Mouse (Mus musculus): ENCODE results near the gene Nup160. TPM values are rescaled to one million over a fixed set of nuclear protein-coding genes. Genes with fewer than 3 reads are reported as not detected.

Nup160 gene
- polyA plus RNA-seq, 1 experiment from 2014 or later = 50.3 TPM

DNA sequence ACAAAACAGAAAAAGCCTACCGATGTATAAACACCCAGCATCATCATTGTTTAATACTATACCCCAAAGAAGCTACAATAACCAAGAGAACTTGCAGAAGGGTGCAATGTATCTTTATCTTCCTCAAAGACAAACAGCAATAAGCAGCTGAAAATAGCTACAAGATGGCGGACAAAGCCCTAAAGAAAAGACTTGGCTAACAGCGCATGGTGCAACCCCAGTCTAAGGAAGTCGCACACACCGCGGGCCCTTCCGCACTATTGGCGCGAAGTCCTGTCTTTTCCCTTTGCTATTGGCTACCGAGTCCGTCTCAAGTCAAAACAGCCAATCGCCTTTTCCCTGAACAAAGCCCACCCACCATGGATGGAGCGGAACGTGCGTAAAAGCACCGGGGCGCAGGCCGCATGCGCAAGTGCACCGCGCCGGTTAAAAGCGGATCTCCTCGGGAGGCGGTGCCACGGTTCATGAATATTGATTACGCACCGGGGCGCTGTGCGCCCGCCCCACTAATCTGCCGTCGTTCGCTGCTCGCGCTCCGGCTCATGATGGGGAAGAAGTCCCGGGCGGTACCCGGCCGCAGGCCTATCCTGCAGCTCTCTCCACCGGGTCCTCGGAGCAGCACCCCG is 68.2 kb downstream of the Nup160 start, which contains the start of gene Fnbp4:
TSS of gene Fnbp4 (plus strand) at position 318 of the 626 bp plus-strand sequence.
- Histone ChIP-seq H3K9ac (replicated peaks; ENCODE audit: low read depth, low read length) (peak within 1 kb of the TSS; percentile 92), H3K4me3 (ENCODE audit: low read depth, low read length) (peak within 1 kb of the TSS; percentile 88), H3K4me2 (replicated peaks; ENCODE audit: low read depth, low read length) (peak within 1 kb of the TSS; percentile 76), H3K27me3 (ENCODE audit: control insufficient read depth, insufficient read depth, low read length) (no peaks in the 10 kb centered on the region), H3K9me3 (ENCODE audit: control insufficient read depth, low read depth, low read length) (no peaks in the 10 kb centered on the region), H3K36me3 (ENCODE audit: control insufficient read depth, insufficient read depth, low read length) (peaks cover 6% of the 10 kb centered on the region), H3K27ac (ENCODE audit: low read length) (peak within 1 kb of the TSS; percentile 97), H3K4me1 (ENCODE audit: control insufficient read depth, insufficient read depth, low read length) (0 out of 2 replicates have a peak, but pooled peaks cover 10% of the 10 kb centered on the region)
- ATAC-seq (ENCODE audit: insufficient number of reproducible peaks, insufficient read depth, low FRiP score, low read depth) = peak; percentile 100
- WGBS = 2% methylated on average over 44 of the region's 44 CpGs

DNA sequence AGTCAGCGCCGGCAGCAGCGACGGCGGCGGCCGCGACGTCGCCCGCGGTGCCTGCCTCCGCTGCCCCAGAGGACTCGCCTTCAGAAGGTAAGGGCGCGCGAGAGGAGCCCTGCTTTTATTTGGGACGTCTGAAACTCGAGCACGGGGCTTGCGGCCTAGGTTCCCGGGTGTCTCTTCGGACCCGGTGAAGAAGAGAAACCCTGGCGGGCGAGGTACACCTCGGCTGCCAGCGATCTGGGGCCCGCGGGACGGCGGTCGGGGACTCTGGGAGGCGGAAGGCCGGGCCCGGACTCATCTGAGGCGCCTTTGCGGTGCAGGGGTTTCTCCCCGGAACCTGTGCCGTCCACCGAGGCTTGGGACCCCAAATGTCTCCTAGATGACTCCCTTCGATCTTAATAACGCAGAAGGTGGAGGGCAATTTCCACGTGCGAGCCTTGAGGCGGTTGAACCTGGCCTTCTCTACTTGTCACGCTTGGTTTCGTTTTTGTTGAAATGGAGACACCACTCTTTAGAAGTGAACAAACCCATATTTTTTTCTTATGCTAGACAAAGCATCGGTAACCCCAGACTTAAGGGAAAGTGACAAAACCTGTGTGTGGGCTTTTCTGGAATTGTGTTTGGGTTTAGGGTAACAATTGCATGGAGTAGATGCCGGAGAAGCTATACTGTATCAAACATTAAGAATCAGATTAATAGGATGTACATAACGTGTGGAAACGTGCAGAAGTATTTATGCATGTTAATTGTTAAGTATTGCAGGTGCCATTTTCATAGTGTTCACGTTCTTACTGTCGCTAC is 68.9 kb downstream of the Nup160 start:
- H3K4me2 ChIP-seq (replicated peaks; ENCODE audit: low read depth, low read length) = peak overlapping the region; percentile 76
- peaks cover 6% of the 10 kb centered on the region for H3K36me3 ChIP-seq (ENCODE audit: control insufficient read depth, insufficient read depth, low read length)
- H3K27ac ChIP-seq (ENCODE audit: low read length) = peak overlapping the region; percentile 97
- peak overlapping the region; percentile 88 for H3K4me3 ChIP-seq (ENCODE audit: low read depth, low read length)
- H3K27me3 ChIP-seq (ENCODE audit: control insufficient read depth, insufficient read depth, low read length) = no peaks in the 10 kb centered on the region
- no peaks in the 10 kb centered on the region for H3K9me3 ChIP-seq (ENCODE audit: control insufficient read depth, low read depth, low read length)
- WGBS = under 1% methylated on average over 54 of the region's 54 CpGs
- H3K4me1 ChIP-seq (ENCODE audit: control insufficient read depth, insufficient read depth, low read length) = 0 out of 2 replicates have a peak, but pooled peaks cover 10% of the 10 kb centered on the region
- peak; percentile 40; the same call in 1 of the 2 replicates for ATAC-seq (ENCODE audit: insufficient number of reproducible peaks, insufficient read depth, low FRiP score, low read depth)
- peak overlapping the region; percentile 92 for H3K9ac ChIP-seq (replicated peaks; ENCODE audit: low read depth, low read length)

DNA sequence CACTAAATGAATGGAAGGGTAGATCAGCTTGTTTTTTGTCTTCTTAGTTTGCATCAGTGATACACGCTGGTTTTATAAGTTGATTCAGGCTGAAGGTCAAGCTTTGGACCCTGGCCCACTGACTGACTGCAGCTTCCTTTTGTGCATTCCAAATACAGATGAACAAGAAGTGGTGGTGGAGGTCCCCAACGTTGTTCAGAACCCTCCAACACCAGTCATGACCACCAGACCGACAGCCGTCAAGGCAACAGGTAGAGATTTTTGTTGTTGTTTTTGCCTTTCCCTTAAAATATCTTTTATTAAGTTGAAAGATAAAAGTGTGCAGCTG is 69.5 kb downstream of the Nup160 start:
- Histone ChIP-seq H3K27me3 (ENCODE audit: control insufficient read depth, insufficient read depth, low read length) (no peaks in the 10 kb centered on the region), H3K4me2 (replicated peaks; ENCODE audit: low read depth, low read length) (peak overlapping the region; percentile 76), H3K4me1 (ENCODE audit: control insufficient read depth, insufficient read depth, low read length) (0 out of 2 replicates have a peak, but pooled peaks cover 10% of the 10 kb centered on the region), H3K9ac (replicated peaks; ENCODE audit: low read depth, low read length) (peak overlapping the region; percentile 92), H3K27ac (ENCODE audit: low read length) (peak overlapping the region; percentile 97; the same call in 1 of the 2 replicates), H3K4me3 (ENCODE audit: low read depth, low read length) (peak overlapping the region; percentile 88), H3K36me3 (ENCODE audit: control insufficient read depth, insufficient read depth, low read length) (peaks cover 11% of the 10 kb centered on the region), H3K9me3 (ENCODE audit: control insufficient read depth, low read depth, low read length) (no peaks in the 10 kb centered on the region)
- WGBS = 6% methylated on average over 4 of the region's 4 CpGs
- ATAC-seq (ENCODE audit: insufficient number of reproducible peaks, insufficient read depth, low FRiP score, low read depth) = no peak

DNA sequence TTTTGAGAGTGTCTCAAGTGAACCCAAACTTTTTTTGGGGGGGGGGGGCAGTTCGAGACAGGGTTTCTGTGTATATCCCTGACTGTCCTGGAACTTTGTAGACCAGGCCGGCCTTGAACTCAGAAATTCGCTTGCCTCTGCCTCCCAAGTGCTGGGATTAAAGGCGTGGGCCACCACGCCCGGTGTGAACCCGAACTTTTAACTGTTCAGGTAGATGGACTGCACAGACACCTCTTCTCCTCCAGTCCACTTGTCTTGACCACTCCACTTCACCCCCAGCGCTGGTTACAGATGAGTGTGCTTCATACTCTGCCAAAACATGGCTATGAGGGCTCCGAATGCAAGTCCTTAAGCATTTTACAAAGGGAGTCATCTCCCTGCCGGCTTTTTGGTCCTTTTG is 70.1 kb downstream of the Nup160 start:
- 0 out of 2 replicates have a peak, but pooled peaks cover 10% of the 10 kb centered on the region for H3K4me1 ChIP-seq (ENCODE audit: control insufficient read depth, insufficient read depth, low read length)
- no peak overlapping the region for H3K9ac ChIP-seq (replicated peaks; ENCODE audit: low read depth, low read length)
- peak overlapping the region; percentile 88; the same call in 1 of the 2 replicates for H3K4me3 ChIP-seq (ENCODE audit: low read depth, low read length)
- ATAC-seq (ENCODE audit: insufficient number of reproducible peaks, insufficient read depth, low FRiP score, low read depth) = no peak
- H3K4me2 ChIP-seq (replicated peaks; ENCODE audit: low read depth, low read length) = peak overlapping the region; percentile 76
- peaks cover 12% of the 10 kb centered on the region for H3K36me3 ChIP-seq (ENCODE audit: control insufficient read depth, insufficient read depth, low read length)
- WGBS = 92% methylated on average over 10 of the region's 10 CpGs
- no peaks in the 10 kb centered on the region for H3K27me3 ChIP-seq (ENCODE audit: control insufficient read depth, insufficient read depth, low read length)
- no peaks in the 10 kb centered on the region for H3K9me3 ChIP-seq (ENCODE audit: control insufficient read depth, low read depth, low read length)
- no peak overlapping the region for H3K27ac ChIP-seq (ENCODE audit: low read length)

DNA sequence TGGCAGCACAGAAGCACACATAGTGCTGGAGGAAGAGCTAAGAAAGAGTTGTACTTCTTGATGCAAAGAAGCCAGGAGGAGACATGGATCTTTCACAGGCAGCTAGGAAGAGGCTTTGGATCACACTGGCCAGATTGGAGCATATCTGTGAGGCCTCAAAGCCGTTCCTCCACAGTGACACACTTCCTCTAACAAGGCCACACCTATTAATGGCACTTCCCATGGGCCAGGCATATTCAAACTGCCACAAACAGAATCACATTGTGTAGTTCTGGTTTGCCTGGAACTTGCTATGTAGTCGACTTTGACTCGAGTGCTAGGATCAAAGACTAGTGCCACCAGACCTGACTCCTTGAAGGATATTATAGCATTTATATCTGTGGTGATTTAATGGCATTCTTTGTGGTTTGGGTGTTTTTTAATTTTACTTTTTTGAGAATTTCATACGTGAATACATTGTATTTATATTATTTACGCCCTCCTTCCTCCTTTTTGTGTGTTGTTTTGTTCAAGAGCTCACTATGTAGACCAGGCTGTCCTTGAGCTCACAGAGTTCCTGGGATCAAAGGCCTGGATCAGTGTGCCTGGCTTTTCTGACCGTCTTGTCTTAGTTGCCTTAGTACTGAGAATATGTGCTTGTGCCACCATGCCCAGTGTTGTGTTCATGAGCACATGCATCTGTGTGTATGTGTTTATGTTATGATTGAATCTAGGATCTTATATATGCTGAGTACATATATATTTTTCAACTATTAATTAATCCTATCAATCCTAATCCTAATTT is 72.9 kb downstream of the Nup160 start:
- no peaks in the 10 kb centered on the region for H3K27me3 ChIP-seq (ENCODE audit: control insufficient read depth, insufficient read depth, low read length)
- no peak for ATAC-seq (ENCODE audit: insufficient number of reproducible peaks, insufficient read depth, low FRiP score, low read depth)
- H3K4me3 ChIP-seq (ENCODE audit: low read depth, low read length) = no peak overlapping the region
- no peak overlapping the region for H3K4me2 ChIP-seq (replicated peaks; ENCODE audit: low read depth, low read length)
- H3K9ac ChIP-seq (replicated peaks; ENCODE audit: low read depth, low read length) = no peak overlapping the region
- H3K9me3 ChIP-seq (ENCODE audit: control insufficient read depth, low read depth, low read length) = no peaks in the 10 kb centered on the region
- 0 out of 2 replicates have a peak, but pooled peaks cover 10% of the 10 kb centered on the region for H3K4me1 ChIP-seq (ENCODE audit: control insufficient read depth, insufficient read depth, low read length)
- no peak overlapping the region for H3K27ac ChIP-seq (ENCODE audit: low read length)
- peaks cover 35% of the 10 kb centered on the region for H3K36me3 ChIP-seq (ENCODE audit: control insufficient read depth, insufficient read depth, low read length)
- 78% methylated on average over 6 of the region's 6 CpGs for WGBS

DNA sequence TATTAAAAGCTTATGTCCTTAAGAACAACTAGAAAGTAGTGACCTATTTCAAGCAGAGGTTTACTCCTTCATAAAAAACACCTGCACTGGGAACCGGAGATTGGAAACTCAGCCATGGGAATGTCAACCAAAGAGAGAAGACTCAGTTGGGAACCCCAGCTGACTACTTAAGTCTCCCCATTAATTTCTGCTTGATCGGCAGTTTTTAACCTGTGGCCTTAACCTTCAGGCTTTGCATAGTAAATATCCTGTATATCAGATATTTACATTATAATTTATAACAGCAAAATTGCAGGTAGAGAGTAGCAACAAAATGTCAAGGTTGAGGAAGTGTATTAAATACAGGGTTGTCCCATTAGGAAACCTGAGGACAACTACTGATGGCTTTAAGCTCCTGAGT is 76.5 kb downstream of the Nup160 start:
- Histone ChIP-seq H3K27ac (ENCODE audit: low read length) (no peak overlapping the region), H3K9ac (replicated peaks; ENCODE audit: low read depth, low read length) (no peak overlapping the region), H3K9me3 (ENCODE audit: control insufficient read depth, low read depth, low read length) (no peaks in the 10 kb centered on the region), H3K4me3 (ENCODE audit: low read depth, low read length) (no peak overlapping the region), H3K27me3 (ENCODE audit: control insufficient read depth, insufficient read depth, low read length) (no peaks in the 10 kb centered on the region), H3K36me3 (ENCODE audit: control insufficient read depth, insufficient read depth, low read length) (peaks cover 61% of the 10 kb centered on the region), H3K4me1 (ENCODE audit: control insufficient read depth, insufficient read depth, low read length) (0 out of 2 replicates have a peak, but pooled peaks cover 3% of the 10 kb centered on the region), H3K4me2 (replicated peaks; ENCODE audit: low read depth, low read length) (no peak overlapping the region)
- no peak for ATAC-seq (ENCODE audit: insufficient number of reproducible peaks, insufficient read depth, low FRiP score, low read depth)
- WGBS = 93% methylated on average over 2 of the region's 2 CpGs

DNA sequence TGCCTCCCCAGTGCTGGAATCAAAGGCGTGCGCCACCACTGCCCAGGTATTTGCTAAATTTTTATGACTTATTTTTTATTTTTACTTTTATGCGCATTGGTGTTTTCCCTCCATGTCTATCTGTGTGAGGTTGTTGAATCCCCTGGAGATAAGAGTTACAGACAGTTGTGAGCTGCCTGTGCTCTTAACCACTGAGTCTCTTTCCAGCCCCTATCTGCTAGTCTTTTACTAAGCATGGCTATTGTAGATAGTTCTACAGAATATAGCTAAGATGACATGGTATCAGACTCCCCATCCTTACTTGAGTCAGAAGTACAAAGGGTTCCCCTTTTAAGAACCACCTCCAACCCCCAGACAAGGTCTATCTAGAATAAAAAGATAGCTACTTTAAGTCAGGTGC is 77.2 kb downstream of the Nup160 start:
- no peak overlapping the region for H3K27ac ChIP-seq (ENCODE audit: low read length)
- ATAC-seq (ENCODE audit: insufficient number of reproducible peaks, insufficient read depth, low FRiP score, low read depth) = no peak
- no peaks in the 10 kb centered on the region for H3K9me3 ChIP-seq (ENCODE audit: control insufficient read depth, low read depth, low read length)
- no peaks in the 10 kb centered on the region for H3K27me3 ChIP-seq (ENCODE audit: control insufficient read depth, insufficient read depth, low read length)
- no peaks in the 10 kb centered on the region for H3K4me1 ChIP-seq (ENCODE audit: control insufficient read depth, insufficient read depth, low read length)
- WGBS = 95% methylated on average over 3 of the region's 3 CpGs
- no peak overlapping the region for H3K4me3 ChIP-seq (ENCODE audit: low read depth, low read length)
- H3K9ac ChIP-seq (replicated peaks; ENCODE audit: low read depth, low read length) = no peak overlapping the region
- H3K4me2 ChIP-seq (replicated peaks; ENCODE audit: low read depth, low read length) = no peak overlapping the region
- peaks cover 67% of the 10 kb centered on the region for H3K36me3 ChIP-seq (ENCODE audit: control insufficient read depth, insufficient read depth, low read length)

DNA sequence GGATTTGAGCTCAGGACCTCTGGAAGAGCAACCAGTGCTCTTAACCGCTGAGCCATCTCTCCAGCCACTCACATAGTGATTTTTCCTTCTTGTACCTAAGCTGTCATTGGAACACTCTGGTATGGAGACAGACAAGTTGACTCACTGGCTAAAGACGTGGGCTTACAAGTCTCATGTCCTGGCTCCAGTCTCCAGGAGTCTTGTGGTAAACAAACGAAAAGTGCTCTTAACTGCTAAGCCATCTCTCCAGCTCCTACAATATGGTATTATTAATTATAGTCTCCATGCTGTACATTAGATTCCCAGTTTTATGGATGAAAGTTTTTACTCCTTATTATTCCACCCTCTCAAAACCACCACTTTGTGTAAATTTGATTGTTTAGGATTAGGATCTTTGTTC is 88.1 kb downstream of the Nup160 start:
- H3K9me3 ChIP-seq (ENCODE audit: control insufficient read depth, low read depth, low read length) = no peaks in the 10 kb centered on the region
- 72% methylated on average over 3 of the region's 3 CpGs for WGBS
- H3K4me3 ChIP-seq (ENCODE audit: low read depth, low read length) = no peak overlapping the region
- peaks cover 77% of the 10 kb centered on the region for H3K36me3 ChIP-seq (ENCODE audit: control insufficient read depth, insufficient read depth, low read length)
- H3K9ac ChIP-seq (replicated peaks; ENCODE audit: low read depth, low read length) = no peak overlapping the region
- H3K4me2 ChIP-seq (replicated peaks; ENCODE audit: low read depth, low read length) = no peak overlapping the region
- no peak for ATAC-seq (ENCODE audit: insufficient number of reproducible peaks, insufficient read depth, low FRiP score, low read depth)
- H3K4me1 ChIP-seq (ENCODE audit: control insufficient read depth, insufficient read depth, low read length) = no peaks in the 10 kb centered on the region
- no peak overlapping the region for H3K27ac ChIP-seq (ENCODE audit: low read length)
- no peaks in the 10 kb centered on the region for H3K27me3 ChIP-seq (ENCODE audit: control insufficient read depth, insufficient read depth, low read length)

Data from stomach, embryonic 14.5 days (tissue).